Mouse (Mus musculus) cerebellum, postnatal 36 days (tissue): ENCODE measurements around the gene Nudt3.

Experiments used
- DNase-seq, 2 experiments: peaks; one replicate each; pipeline ENCODE4 v3.0.0; 2021 to 2022; ENCODE audit warnings: mixed read lengths in 2 of 2

Nudt3 gene

DNA sequence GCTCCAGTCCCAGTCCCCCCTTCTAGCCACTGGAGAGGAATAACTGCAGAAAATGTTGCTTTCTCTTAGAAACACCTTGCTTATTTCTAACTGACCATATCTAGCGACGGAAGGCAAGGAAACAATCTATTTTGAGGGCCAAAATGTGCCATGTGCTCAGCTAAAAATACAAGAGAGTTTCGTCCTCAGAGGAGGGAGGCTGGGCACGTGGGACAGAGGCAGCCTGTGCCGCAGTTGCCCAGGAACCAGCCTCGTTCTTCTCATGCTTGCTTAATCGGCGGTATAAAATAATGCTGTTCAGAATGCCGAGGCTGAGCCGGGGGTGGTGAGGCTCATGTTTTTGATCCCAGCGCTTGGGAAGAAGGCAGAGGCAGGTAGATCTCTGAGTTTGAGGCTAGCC lies 78.7 kb downstream of the Nudt3 start:
- no peak for DNase-seq

DNA sequence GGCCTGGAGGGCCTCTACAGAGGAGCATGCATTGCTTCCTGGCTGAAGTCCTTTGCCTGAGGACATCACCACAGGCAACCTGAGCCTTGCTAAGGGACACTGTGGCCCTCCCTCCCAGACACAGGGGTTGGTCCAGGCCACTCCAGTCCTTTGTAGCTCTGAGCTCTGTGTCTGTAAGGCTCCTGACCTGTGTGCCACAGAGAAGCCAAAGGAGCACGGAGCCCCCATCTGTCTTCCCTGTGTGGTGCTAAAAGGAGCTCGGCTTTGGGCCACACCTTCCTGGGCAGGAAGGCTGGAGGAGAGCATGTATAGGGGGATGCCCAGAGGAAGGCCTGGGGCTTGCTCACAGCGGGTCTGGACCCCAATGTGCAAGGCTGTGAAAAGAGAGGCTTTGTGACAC lies 81.3 kb downstream of the Nudt3 start:
- no peak for DNase-seq

DNA sequence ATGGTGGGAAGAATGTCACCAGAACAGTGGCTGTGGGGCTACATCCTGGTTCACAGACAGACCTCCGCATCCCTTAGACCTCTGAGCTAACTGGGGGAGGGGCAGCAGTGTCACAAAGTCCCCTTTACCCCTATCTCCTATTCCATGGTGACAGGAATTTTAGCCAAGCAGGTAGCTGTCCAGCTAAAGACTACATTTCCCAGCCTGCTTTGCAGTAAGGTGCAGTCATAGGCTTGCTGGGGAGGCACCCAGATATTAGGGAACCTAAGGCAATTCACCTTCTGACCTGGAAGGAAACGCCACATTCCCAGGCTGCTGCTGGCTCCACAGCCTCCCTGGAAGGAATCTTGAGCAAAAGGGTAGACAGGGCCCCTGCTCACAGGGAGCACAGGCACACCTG lies 82.0 kb downstream of the Nudt3 start:
- no peak for DNase-seq

DNA sequence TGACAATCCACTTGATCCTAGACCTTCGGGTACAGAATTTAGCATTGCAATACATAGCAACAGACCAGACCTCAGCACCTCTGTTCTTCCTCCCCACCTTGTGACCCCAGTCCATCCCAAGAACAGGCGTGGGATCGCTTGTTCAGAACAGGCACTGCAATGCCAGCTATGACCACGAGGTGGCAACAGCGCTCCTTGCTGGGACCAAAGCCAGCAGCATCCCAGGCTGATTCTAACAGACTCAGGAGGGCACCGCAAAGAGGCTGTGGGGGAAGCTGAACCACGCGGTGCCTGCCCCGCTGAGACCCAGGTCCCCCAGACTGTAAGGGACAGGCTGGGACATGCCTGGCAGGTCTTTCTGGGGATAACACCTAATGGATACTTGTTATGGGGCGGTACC lies 88.6 kb downstream of the Nudt3 start:
- DNase-seq, result peak; percentile 91 to 96

DNA sequence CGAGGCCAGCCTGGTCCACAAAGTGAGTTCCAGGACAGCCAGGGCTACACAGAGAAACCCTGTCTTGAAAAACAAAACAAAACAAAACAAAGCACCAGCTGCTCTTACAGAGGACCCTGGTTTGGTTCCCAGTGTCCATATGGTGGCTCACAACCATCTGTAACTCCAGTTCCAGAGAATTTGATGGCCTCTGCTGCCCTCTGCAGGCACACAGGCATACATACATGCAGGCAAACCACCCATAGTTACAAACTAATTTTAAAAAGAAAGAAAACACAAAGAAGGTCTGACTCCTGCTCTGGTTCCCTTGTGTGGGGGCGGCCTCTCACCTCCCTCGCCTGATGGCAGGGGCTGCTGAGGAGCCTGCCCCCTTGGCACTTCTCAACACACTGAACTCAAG lies 89.9 kb downstream of the Nudt3 start:
- no peak for DNase-seq

DNA sequence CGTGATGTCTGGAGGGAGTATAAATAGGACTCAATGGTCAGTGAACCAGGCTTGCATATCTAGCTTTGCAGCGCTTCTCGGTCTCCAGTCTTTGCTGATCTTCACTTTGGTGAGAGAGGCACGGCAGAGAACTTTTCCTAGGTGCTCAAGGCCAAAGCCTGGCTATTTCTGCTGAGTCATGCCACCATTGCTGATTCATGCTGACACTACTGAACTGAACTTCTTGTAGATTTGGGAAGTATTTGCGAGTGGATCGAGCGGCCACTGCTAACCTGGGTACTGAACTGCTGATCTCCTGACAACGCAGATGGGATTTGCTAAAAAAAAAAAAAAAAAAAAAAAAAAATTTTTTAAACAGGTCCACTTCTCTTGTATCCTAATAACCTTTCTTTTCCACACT lies 91.2 kb downstream of the Nudt3 start:
- no peak for DNase-seq
